Mouse (Mus musculus): ENCODE measurements around the gene Capn7. TPM values are rescaled to one million over a fixed set of nuclear protein-coding genes. Genes with fewer than 3 reads are reported as not detected.

The Capn7 gene
- polyA plus RNA-seq, 1 experiment from 2014 or later = 76.3 TPM

- Histone ChIP-seq H3K27me3 (no peaks in the 10 kb centered on the region), H3K4me2 (no peak overlapping the region), H3K4me3 (no peak overlapping the region), H3K9me3 (no peaks in the 10 kb centered on the region), H3K36me3 (peaks cover 50% of the 10 kb centered on the region), H3K27ac (no peak overlapping the region), H3K9ac (no peak overlapping the region), H3K4me1 (replicated peaks) (peaks cover 47% of the 10 kb centered on the region)
- WGBS = 83% methylated on average over 9 of the region's 9 CpGs
- ATAC-seq (ENCODE audit: low FRiP score) = no peak
These were observed 73.8 kb downstream of the Capn7 start for GRCm38 (mm10) chr14:31410123-31410724.

DNA sequence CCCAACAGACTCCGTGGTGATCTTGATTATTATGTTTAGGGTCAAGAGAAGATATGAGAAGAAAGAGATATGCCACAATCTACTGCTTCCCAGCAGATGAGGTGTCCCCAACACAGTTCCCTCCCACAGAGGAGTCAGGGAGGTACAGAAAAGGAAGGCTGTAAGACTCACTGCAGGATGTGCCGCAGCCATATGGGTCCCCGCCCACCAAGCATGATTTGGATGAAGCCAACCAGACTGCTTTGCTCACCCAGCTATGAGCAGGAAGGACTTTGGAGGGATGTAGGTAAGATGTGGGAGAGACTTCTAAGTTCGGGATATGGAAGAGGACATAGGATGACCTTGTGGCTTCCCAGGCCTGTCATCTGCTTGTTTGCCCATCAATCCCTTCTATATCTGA is 74.3 kb downstream of the Capn7 start:
- no peak overlapping the region for H3K9ac ChIP-seq
- peaks cover 50% of the 10 kb centered on the region for H3K36me3 ChIP-seq
- no peak overlapping the region for H3K27ac ChIP-seq
- no peak overlapping the region for H3K4me3 ChIP-seq
- H3K4me1 ChIP-seq (replicated peaks) = peaks cover 51% of the 10 kb centered on the region
- no peak overlapping the region for H3K4me2 ChIP-seq
- WGBS = 93% methylated on average over 4 of the region's 4 CpGs
- no peaks in the 10 kb centered on the region for H3K27me3 ChIP-seq
- no peak for ATAC-seq (ENCODE audit: low FRiP score)
- H3K9me3 ChIP-seq = no peaks in the 10 kb centered on the region

DNA sequence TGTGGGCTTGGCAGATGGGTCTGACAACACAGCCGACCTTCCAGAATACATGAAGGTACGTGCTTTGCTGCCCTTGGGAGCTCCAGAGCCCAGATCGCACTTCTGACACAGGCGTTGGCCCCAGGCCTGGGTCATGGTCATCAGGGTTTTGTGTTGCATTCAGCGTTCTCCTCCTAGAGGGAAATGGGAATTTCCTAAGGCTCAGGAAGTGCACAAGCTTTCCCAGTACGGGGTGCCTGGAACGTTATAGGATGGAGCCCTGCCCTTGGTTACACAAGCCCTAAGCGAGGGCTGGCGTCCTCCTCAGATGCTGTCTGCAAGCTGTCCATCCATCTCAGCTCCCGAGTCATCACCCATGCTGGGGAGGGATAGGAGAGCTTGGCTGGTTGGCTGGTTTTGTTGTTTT is 76.2 kb downstream of the Capn7 start:
- 78% methylated on average over 10 of the region's 10 CpGs for WGBS
- H3K4me2 ChIP-seq = no peak overlapping the region
- no peak for ATAC-seq (ENCODE audit: low FRiP score)
- H3K9me3 ChIP-seq = no peaks in the 10 kb centered on the region
- H3K27me3 ChIP-seq = no peaks in the 10 kb centered on the region
- no peak overlapping the region for H3K9ac ChIP-seq
- peaks cover 35% of the 10 kb centered on the region for H3K36me3 ChIP-seq
- peaks cover 47% of the 10 kb centered on the region for H3K4me1 ChIP-seq (replicated peaks)
- no peak overlapping the region for H3K27ac ChIP-seq
- no peak overlapping the region for H3K4me3 ChIP-seq

DNA sequence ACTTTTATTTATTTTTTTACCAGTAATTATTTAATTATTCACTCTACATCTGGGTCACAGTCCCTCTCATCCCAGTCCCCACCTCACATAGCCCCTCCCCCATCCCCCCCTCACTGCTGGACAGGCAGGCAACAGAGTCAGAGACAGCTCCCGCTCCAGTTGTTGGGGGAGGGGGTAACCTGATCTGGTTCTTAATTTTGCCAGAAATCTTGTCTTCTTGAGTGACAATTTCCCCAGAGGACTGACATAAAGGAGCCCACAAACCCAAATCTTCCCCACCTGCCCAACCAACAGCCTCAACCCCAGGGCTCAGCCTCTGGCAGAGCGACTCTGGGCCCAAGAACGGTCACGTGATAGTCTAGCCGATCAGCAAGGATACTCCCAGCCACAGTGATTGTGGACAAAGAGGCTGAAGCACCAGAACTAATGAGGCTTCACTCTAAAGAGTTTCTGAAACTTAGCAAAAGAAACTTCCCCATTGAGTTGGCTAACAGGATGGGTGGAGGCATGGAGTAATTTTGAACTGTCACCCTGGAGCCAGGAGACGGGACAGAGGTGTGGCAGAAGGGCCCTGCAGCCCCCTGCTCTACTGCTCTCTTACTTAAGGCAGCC is 77.1 kb downstream of the Capn7 start:
- no peak overlapping the region for H3K4me2 ChIP-seq
- H3K4me1 ChIP-seq (replicated peaks) = peaks cover 38% of the 10 kb centered on the region
- no peaks in the 10 kb centered on the region for H3K27me3 ChIP-seq
- H3K4me3 ChIP-seq = no peak overlapping the region
- no peak overlapping the region for H3K27ac ChIP-seq
- peaks cover 31% of the 10 kb centered on the region for H3K36me3 ChIP-seq
- no peak for ATAC-seq (ENCODE audit: low FRiP score)
- H3K9me3 ChIP-seq = no peaks in the 10 kb centered on the region
- 23% methylated on average over 6 of the region's 6 CpGs for WGBS
- no peak overlapping the region for H3K9ac ChIP-seq

GRCm38 (mm10) chr14:31414235-31414966 is 78.0 kb downstream of the Capn7 start:
- Histone ChIP-seq H3K27me3 (no peaks in the 10 kb centered on the region), H3K27ac (no peak overlapping the region), H3K9ac (no peak overlapping the region), H3K4me1 (replicated peaks) (peaks cover 38% of the 10 kb centered on the region), H3K9me3 (no peaks in the 10 kb centered on the region), H3K36me3 (peaks cover 25% of the 10 kb centered on the region), H3K4me2 (no peak overlapping the region), H3K4me3 (no peak overlapping the region)
- WGBS = 76% methylated on average over 10 of the region's 10 CpGs
- no peak for ATAC-seq (ENCODE audit: low FRiP score)

DNA sequence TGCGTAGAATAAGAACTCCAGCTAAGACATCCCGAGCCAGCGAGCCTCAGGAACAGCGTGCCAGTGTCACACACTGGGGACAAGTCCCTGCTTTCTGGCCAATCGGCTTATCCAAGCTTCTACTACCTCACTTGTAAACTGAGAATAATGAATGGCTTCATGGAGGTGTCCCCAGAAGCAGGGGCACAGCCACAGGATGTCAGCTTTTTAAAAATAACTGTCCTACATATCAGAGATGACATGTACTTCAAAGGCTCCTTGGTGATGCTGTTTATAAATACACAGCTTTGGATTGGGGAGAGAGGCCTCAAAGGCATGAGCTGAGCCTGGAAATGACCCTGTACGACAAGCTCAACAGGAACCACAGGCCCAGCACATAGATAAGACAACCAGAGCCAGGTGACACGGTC is 78.5 kb downstream of the Capn7 start:
- WGBS = 74% methylated on average over 7 of the region's 7 CpGs

DNA sequence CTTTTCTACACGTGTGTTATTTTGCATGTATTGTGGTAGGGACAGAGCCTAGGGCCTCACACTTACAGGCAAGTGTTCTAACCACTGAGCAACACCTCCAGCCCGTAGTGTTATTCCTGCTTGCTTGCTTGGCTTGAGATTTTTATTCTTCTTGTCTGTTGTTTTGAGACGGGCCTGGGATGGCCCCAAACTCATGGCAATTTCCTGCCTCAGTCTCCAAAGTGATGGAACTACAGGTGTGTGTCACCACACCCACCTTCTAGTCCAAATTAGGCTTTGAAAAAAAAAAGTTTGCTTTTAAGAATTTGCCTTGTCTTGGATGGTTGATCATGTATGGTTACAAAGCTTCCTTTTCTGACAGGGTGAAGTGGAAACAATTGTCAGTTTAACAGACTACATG is 80.0 kb downstream of the Capn7 start:
- peaks cover 4% of the 10 kb centered on the region for H3K36me3 ChIP-seq
- no peak overlapping the region for H3K27ac ChIP-seq
- H3K4me1 ChIP-seq (replicated peaks) = peaks cover 55% of the 10 kb centered on the region
- WGBS = 85% methylated on average over 3 of the region's 3 CpGs
- H3K9ac ChIP-seq = no peak overlapping the region
- no peaks in the 10 kb centered on the region for H3K27me3 ChIP-seq
- no peak overlapping the region for H3K4me3 ChIP-seq
- H3K4me2 ChIP-seq = no peak overlapping the region
- H3K9me3 ChIP-seq = no peaks in the 10 kb centered on the region
- no peak for ATAC-seq (ENCODE audit: low FRiP score)

More for the DNA sequence above, 78.5 kb downstream of the Capn7 start:
- H3K27me3 ChIP-seq = no peaks in the 10 kb centered on the region
- H3K36me3 ChIP-seq = peaks cover 19% of the 10 kb centered on the region
- no peak overlapping the region for H3K4me2 ChIP-seq
- ATAC-seq (ENCODE audit: low FRiP score) = no peak
- H3K9me3 ChIP-seq = no peaks in the 10 kb centered on the region
- H3K4me3 ChIP-seq = no peak overlapping the region
- 0 out of 2 replicates have a peak overlapping the region, but pooled peaks have one; percentile 5 for H3K27ac ChIP-seq
- peaks cover 41% of the 10 kb centered on the region for H3K4me1 ChIP-seq (replicated peaks)
- H3K9ac ChIP-seq = no peak overlapping the region

DNA sequence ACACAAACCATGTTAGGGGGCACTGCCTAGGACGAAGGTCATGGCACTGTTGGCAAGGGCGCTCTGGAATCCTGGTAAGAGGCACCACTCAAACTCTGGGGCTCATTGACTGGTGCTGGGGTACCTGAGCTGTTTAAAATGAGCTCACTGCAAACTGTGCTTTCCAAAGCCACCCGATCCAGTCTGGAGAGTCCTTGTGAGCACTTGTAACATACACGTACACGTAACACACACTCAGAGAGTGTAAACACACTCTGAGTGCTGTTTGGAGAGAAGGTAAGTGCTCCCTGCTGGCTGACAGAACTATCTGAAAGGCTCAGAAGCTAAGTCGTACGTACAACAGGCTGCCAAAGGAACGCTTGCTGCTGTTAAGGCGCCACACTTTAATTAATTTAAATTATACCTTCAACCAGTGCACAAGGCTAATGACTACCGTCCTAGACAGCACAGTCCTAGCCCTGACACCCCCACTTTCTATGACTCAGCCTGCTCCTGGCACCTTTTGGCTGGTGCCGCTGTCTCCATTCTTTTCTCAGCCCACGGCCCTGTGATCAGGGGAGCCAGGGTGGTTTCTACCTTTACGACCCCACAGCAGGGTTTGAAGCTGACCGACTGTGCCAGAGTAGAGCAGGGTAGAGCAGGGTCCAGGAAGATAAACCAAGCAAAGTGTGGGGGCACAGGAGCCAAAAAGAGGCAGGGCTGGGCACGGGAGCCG is 80.6 kb downstream of the Capn7 start:
- Histone ChIP-seq H3K4me3 (no peak overlapping the region), H3K36me3 (peaks cover 5% of the 10 kb centered on the region), H3K27ac (no peak overlapping the region), H3K9me3 (no peaks in the 10 kb centered on the region), H3K9ac (no peak overlapping the region), H3K27me3 (no peaks in the 10 kb centered on the region), H3K4me1 (replicated peaks) (peaks cover 60% of the 10 kb centered on the region), H3K4me2 (no peak overlapping the region)
- WGBS = 85% methylated on average over 16 of the region's 16 CpGs
- no peak for ATAC-seq (ENCODE audit: low FRiP score)

GRCm38 (mm10) chr14:31419279-31419678 is 82.8 kb downstream of the Capn7 start:
- Histone ChIP-seq H3K4me3 (no peak overlapping the region), H3K27ac (no peak overlapping the region), H3K9me3 (no peaks in the 10 kb centered on the region), H3K4me2 (no peak overlapping the region), H3K4me1 (replicated peaks) (peaks cover 54% of the 10 kb centered on the region), H3K36me3 (peaks cover 15% of the 10 kb centered on the region), H3K9ac (no peak overlapping the region), H3K27me3 (no peaks in the 10 kb centered on the region)
- WGBS = 32% methylated on average over 4 of the region's 4 CpGs
- ATAC-seq (ENCODE audit: low FRiP score) = no peak

DNA sequence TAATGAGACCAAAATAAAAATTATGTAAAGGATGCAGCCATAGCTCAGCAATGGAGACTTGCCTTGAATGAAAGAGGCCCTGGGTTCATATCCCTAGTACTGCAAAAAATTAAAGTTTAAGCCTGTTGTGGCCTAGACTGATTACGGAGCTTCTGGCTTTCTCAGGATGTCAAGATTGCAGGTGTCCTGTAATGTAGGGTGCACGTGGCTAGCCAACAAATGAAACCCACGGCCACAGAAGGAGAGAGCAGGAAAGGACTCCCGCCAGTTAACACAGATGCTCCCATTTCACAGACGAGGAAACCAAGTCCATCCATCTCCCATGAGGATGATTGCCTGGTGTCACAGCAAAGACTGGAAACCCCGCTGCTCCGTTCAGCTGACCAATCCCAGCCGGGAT is 83.7 kb downstream of the Capn7 start:
- H3K4me1 ChIP-seq (replicated peaks) = peaks cover 46% of the 10 kb centered on the region
- no peak for ATAC-seq (ENCODE audit: low FRiP score)
- no peak overlapping the region for H3K9ac ChIP-seq
- H3K4me2 ChIP-seq = no peak overlapping the region
- WGBS = 95% methylated on average over 8 of the region's 8 CpGs
- no peaks in the 10 kb centered on the region for H3K9me3 ChIP-seq
- no peak overlapping the region for H3K4me3 ChIP-seq
- H3K27me3 ChIP-seq = no peaks in the 10 kb centered on the region
- H3K36me3 ChIP-seq = peaks cover 15% of the 10 kb centered on the region
- H3K27ac ChIP-seq = no peak overlapping the region

- no peak for ATAC-seq (ENCODE audit: low FRiP score)
- no peaks in the 10 kb centered on the region for H3K27me3 ChIP-seq
- H3K9ac ChIP-seq = no peak overlapping the region
- no peak overlapping the region for H3K4me2 ChIP-seq
- H3K36me3 ChIP-seq = peaks cover 19% of the 10 kb centered on the region
- WGBS = 87% methylated on average over 7 of the region's 7 CpGs
- H3K27ac ChIP-seq = 0 out of 2 replicates have a peak overlapping the region, but pooled peaks have one; percentile 1
- H3K4me3 ChIP-seq = no peak overlapping the region
- peaks cover 2% of the 10 kb centered on the region; the same call in 1 of the 2 replicates for H3K9me3 ChIP-seq
- peaks cover 41% of the 10 kb centered on the region for H3K4me1 ChIP-seq (replicated peaks)
These were observed 84.1 kb downstream of the Capn7 start for GRCm38 (mm10) chr14:31420562-31420961.

- peaks cover 41% of the 10 kb centered on the region for H3K4me1 ChIP-seq (replicated peaks)
- WGBS = 43% methylated on average over 7 of the region's 7 CpGs
- 0 out of 2 replicates have a peak overlapping the region, but pooled peaks have one; percentile 1 for H3K27ac ChIP-seq
- peaks cover 6% of the 10 kb centered on the region; the same call in 1 of the 2 replicates for H3K9me3 ChIP-seq
- ATAC-seq (ENCODE audit: low FRiP score) = no peak
- no peak overlapping the region for H3K9ac ChIP-seq
- H3K36me3 ChIP-seq = peaks cover 21% of the 10 kb centered on the region
- H3K27me3 ChIP-seq = no peaks in the 10 kb centered on the region
- no peak overlapping the region for H3K4me3 ChIP-seq
- no peak overlapping the region for H3K4me2 ChIP-seq
These were observed 84.5 kb downstream of the Capn7 start for GRCm38 (mm10) chr14:31420985-31421384.
